In the genomic region with DNA sequence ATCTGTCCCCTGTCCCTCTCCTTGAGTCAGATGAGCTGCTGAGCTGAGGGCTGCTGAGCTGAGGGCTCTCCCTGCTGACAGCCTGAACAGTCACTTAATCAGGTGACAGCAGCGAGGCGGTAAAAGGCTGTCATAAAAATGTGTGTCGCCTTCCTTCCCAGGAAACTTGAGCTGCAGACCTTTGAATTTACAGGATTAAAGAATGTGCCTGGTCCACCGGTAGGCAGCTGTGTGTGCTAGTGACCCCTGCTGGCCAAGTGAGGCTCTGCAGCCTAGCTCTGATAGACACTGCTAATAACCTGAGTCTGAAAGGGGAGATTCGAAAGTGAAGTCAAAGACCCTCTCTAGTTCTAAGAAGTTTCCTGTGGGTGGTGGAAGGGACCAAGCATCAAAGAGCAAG, we compare ENCODE assay signal across 9 mouse cellular contexts. TPM values are rescaled to one million over a fixed set of nuclear protein-coding genes. Genes with fewer than 3 reads are reported as not detected.
A peak's percentile ranks its signal among the peaks of the same experiment; 100 is the strongest.
DNase-seq lines count a peak whose midpoint lies in the region; ATAC-seq and TF ChIP-seq lines count a peak whose summit lies in the region.
"Had no signal": no experiment of that assay in that cellular context is flagged by ENCODE, and none has a peak within 500 bp of the region (broad histone marks: within the 10 kb centered on the region; RNA-seq: fewer than 3 reads in every experiment).

No protein-coding gene starts in this region.

- TF ChIP-seq CTCF in MEL (IDR thresholded peaks at IDR 0.05 in 2 of 3, conservative IDR thresholded peaks at IDR 0.05 in 1 of 3; ENCODE audit: control insufficient read depth in 1 of 3, insufficient read depth in 1 of 3, low read depth in 2 of 3, low read length in 3 of 3, poor library complexity in 1 of 3, severe bottlenecking in 1 of 3): peak; percentile 38 to 62 (median 46)
- TF ChIP-seq CTCF in bone marrow macrophage, adult 2 months (IDR thresholded peaks at IDR 0.05; ENCODE audit: low read depth, low read length): peak; percentile 93
- TF ChIP-seq CTCF in embryonic fibroblast, embryonic 13.5 days (IDR thresholded peaks at IDR 0.05; ENCODE audit: borderline replicate concordance, insufficient read depth, low read length): peak; percentile 93

- 11% methylated on average over 5 of the region's 5 CpGs for WGBS in hindbrain, embryonic 11.5 days

- no peak for TF ChIP-seq POLR2A in MEL (IDR thresholded peaks at IDR 0.05; ENCODE audit: control insufficient read depth in 1 of 2, insufficient read depth in 1 of 2, low read depth in 1 of 2, low read length in 2 of 2, poor library complexity in 1 of 2)
- no peak for TF ChIP-seq POLR2A in bone marrow macrophage, adult 2 months (IDR thresholded peaks at IDR 0.05; ENCODE audit: borderline replicate concordance, low read depth, low read length)
- TF ChIP-seq POLR2A in embryonic fibroblast, embryonic 13.5 days (IDR thresholded peaks at IDR 0.05; ENCODE audit: low read depth, low read length): no peak

- no peaks in the 10 kb centered on the region for H3K36me3 ChIP-seq in MEL (ENCODE audit: control insufficient read depth in 1 of 2, insufficient read depth in 2 of 2, low read length in 2 of 2)
- H3K36me3 ChIP-seq in hindbrain, embryonic 11.5 days (ENCODE audit: control insufficient read depth, insufficient read depth, low read length): no peaks in the 10 kb centered on the region
- H3K36me3 ChIP-seq: limb, embryonic 12.5 days had no signal

- no peak overlapping the region for H3K4me2 ChIP-seq in hindbrain, embryonic 11.5 days (replicated peaks; ENCODE audit: low read depth, low read length)
- H3K4me2 ChIP-seq: limb, embryonic 12.5 days had no signal

- no peak for TF ChIP-seq EP300 in MEL (IDR thresholded peaks at IDR 0.05; ENCODE audit: low read depth in 1 of 2, low read length in 2 of 2)

- H3K27me3 ChIP-seq in MEL (ENCODE audit: control insufficient read depth in 1 of 2, insufficient read depth in 2 of 2, low read length in 2 of 2): no peaks in the 10 kb centered on the region
- H3K27me3 ChIP-seq in hindbrain, embryonic 11.5 days (ENCODE audit: control insufficient read depth, insufficient read depth, low read length): no peaks in the 10 kb centered on the region

- no peaks in the 10 kb centered on the region for H3K9me3 ChIP-seq in MEL (replicated peaks; ENCODE audit: insufficient read depth, low read length)
- no peaks in the 10 kb centered on the region for H3K9me3 ChIP-seq in hindbrain, embryonic 11.5 days (ENCODE audit: control insufficient read depth, low read length)
- H3K9me3 ChIP-seq: limb, embryonic 12.5 days had no signal

- peak; percentile 1 for TF ChIP-seq RAD21 in MEL (IDR thresholded peaks at IDR 0.05; ENCODE audit: low read depth, low read length)

- no peak overlapping the region for H3K9ac ChIP-seq in MEL (ENCODE audit: control insufficient read depth, low read depth, low read length, poor library complexity, severe bottlenecking)
- no peak overlapping the region for H3K9ac ChIP-seq in hindbrain, embryonic 11.5 days (ENCODE audit: low read depth, low read length)
- H3K9ac ChIP-seq: limb, embryonic 12.5 days had no signal

- H3K27ac ChIP-seq in MEL (ENCODE audit: control insufficient read depth, low read depth, low read length): no peak overlapping the region
- H3K27ac ChIP-seq in bone marrow macrophage, adult 2 months (ENCODE audit: insufficient read depth, low read depth, low read length): no peak overlapping the region
- H3K27ac ChIP-seq in embryonic fibroblast, embryonic 13.5 days (ENCODE audit: insufficient read depth, low read length): no peak overlapping the region
- no peak overlapping the region for H3K27ac ChIP-seq in hindbrain, embryonic 11.5 days (ENCODE audit: low read depth, low read length)
- H3K27ac ChIP-seq: limb, embryonic 12.5 days had no signal

- H3K4me3 ChIP-seq in MEL (ENCODE audit: control insufficient read depth in 1 of 2, insufficient read depth in 1 of 2, low read depth in 2 of 2, low read length in 2 of 2): no peak overlapping the region
- no peak overlapping the region for H3K4me3 ChIP-seq in bone marrow macrophage, adult 2 months (ENCODE audit: insufficient read depth, low read length)
- H3K4me3 ChIP-seq in embryonic fibroblast, embryonic 13.5 days (ENCODE audit: insufficient read depth, low read length): no peak overlapping the region
- H3K4me3 ChIP-seq in hindbrain, embryonic 11.5 days (ENCODE audit: low read depth, low read length): no peak overlapping the region
- H3K4me3 ChIP-seq: limb, embryonic 12.5 days had no signal

- ATAC-seq in hindbrain, embryonic 11.5 days (ENCODE audit: low FRiP score): peak; percentile 54; the same call in 1 of the 2 replicates
- ATAC-seq in megakaryocyte, adult 5-6 weeks (ENCODE audit: poor library complexity, severe bottlenecking): peak; percentile 67

- H3K79me2 ChIP-seq in MEL (ENCODE audit: control insufficient read depth, insufficient read depth, low read length, poor library complexity): no peaks in the 10 kb centered on the region

- H3K4me1 ChIP-seq in MEL (ENCODE audit: control insufficient read depth in 1 of 2, insufficient read depth in 2 of 2, low read length in 2 of 2): no peaks in the 10 kb centered on the region
- H3K4me1 ChIP-seq in bone marrow macrophage, adult 2 months (ENCODE audit: control insufficient read depth, insufficient read depth, low read length): no peaks in the 10 kb centered on the region
- H3K4me1 ChIP-seq in embryonic fibroblast, embryonic 13.5 days (ENCODE audit: control insufficient read depth, insufficient read depth, low read length): no peaks in the 10 kb centered on the region
- no peaks in the 10 kb centered on the region for H3K4me1 ChIP-seq in hindbrain, embryonic 11.5 days (replicated peaks; ENCODE audit: control insufficient read depth, insufficient read depth, low read length)
- H3K4me1 ChIP-seq: limb, embryonic 12.5 days had no signal

- DNase-seq in MEL (ENCODE audit: low read depth, low spot score): peak; percentile 4
- DNase-seq in hindbrain, embryonic 11.5 days (ENCODE audit: low spot score): peak; percentile 90
- peak; percentile 86 for DNase-seq in layer of hippocampus, postnatal 10 days (ENCODE audit: low spot score in 2 of 2)
- peak; percentile 67 for DNase-seq in right cerebral cortex, postnatal 25 days
- peak; percentile 31 for DNase-seq in yolk sac, embryonic 10.5 days (ENCODE audit: low spot score)

TF ChIP-seq in MEL, 35 proteins besides CTCF, POLR2A, EP300 and RAD21:
- TF ChIP-seq KAT2A (conservative IDR thresholded peaks at IDR 0.05; ENCODE audit: low read depth, low read length) (no peak), SMC3 (IDR thresholded peaks at IDR 0.05; ENCODE audit: low read depth, low read length) (peak; percentile 34)

RNA-seq across cellular contexts. Expression of a gene that starts 32.1 kb away (rescaled TPM):
- not detected in 2 replicates for total RNA-seq in MEL (2012; rRNA removed)
- polyA plus RNA-seq in MEL (2012; ENCODE audit: insufficient read depth in 1 of 2, insufficient read length in 2 of 2, low read depth in 1 of 2, low replicate concordance in 2 of 2, missing spikeins in 1 of 2): not detected
- polyA plus RNA-seq in bone marrow macrophage, adult 2 months (2012; ENCODE audit: insufficient read depth, insufficient read length, missing spikeins): 0.19 TPM in 1 of 2 replicates, not detected in the other
- polyA plus RNA-seq in embryonic fibroblast, embryonic 13.5 days (2011; ENCODE audit: insufficient read length, low read depth, missing spikeins): not detected in 2 replicates
- polyA plus RNA-seq in hindbrain, embryonic 11.5 days (2014; fragmentation: Nextera tagmentation; extraction: Ambion mirVana): 17.3 and 23.1 TPM in 2 replicates
- total RNA-seq in layer of hippocampus, postnatal 10 days (2021): 100 to 1,000 TPM; 307 to 331 TPM
- total RNA-seq in megakaryocyte, adult 5-6 weeks (2015): not detected in 2 replicates
- not detected in 2 replicates for total RNA-seq in megakaryocyte, adult 5-6 weeks (2017)
- polyA plus RNA-seq: limb, embryonic 12.5 days had no signal

Comparison
In these comparisons a context has a peak if more than half of its experiments do, and no peak if none do; other contexts are left out.
1. DNase-seq: peak in every context shown above with its lines; median percentile 90 in hindbrain, embryonic 11.5 days; 86 in layer of hippocampus, postnatal 10 days; 67 in right cerebral cortex, postnatal 25 days; 31 in yolk sac, embryonic 10.5 days; 4 in MEL.
2. RNA of a gene that starts 32.1 kb away (polyA plus RNA-seq): 17.3 to 23.1 TPM in hindbrain, embryonic 11.5 days; 0.19 TPM in bone marrow macrophage, adult 2 months, not detected in MEL and not detected in embryonic fibroblast, embryonic 13.5 days; every median in the first group is over 10 times any median in the second.
3. Peak in every context shown above with its lines, with median percentiles within 50 percentile points of each other: CTCF ChIP-seq.